Mouse (Mus musculus) layer of hippocampus, adult 2 months (tissue): ENCODE data around the gene Retn. TPM values are rescaled to one million over a fixed set of nuclear protein-coding genes. Genes with fewer than 3 reads are reported as not detected.

ENCODE experiments used
- DNase-seq, 2 experiments: peaks; one replicate each; pipeline ENCODE4 v3.0.0; 2022; ENCODE audit warnings: low spot score in 2 of 2
- H3K27ac ChIP-seq: fragments of 200-600 bp; 2 replicates; pipeline ENCODE4 v1.8.1; 2022
- H3K4me3 ChIP-seq: fragments of 200-600 bp; 2 replicates; pipeline ENCODE4 v1.8.1; 2022; ENCODE audit warnings: mild to moderate bottlenecking
- CTCF ChIP-seq: fragments of 200-600 bp; conservative IDR thresholded peaks from 2 replicates; pipeline ENCODE4 v1.8.1; 2022; ENCODE audit warnings: antibody characterized with exemption, mild to moderate bottlenecking, moderate library complexity
- long read RNA-seq, 2 experiments: library from polyadenylated mRNA; stranded (forward); transcript quantifications; one replicate each; pipeline ENCODE4 v2.0.0; 2021; ENCODE audit warnings: borderline mapping rate in 2 of 2
- total RNA-seq, 2 experiments: library from RNA; stranded (reverse); gene quantifications; 2 replicates each; pipeline ENCODE4 v1.2.3; 2021

Gene Retn
- 1 to 10 TPM in 1 of 2 experiments, under 1 TPM in 1; 0.67 to 1.1 TPM for total RNA-seq
- long read RNA-seq, experiment 1 = 0 reads
- long read RNA-seq, experiment 2, partial matches to known transcripts = 0 of 2 reads
- long read RNA-seq, experiment 2, other reads (novel, unspliced or antisense) = 2 of 2 reads

GRCm38 (mm10) chr8:3655526-3655925 is at the start of gene Retn:
TSS of gene Retn (plus strand) at chr8:3655770.
- Histone ChIP-seq H3K4me3 (no peak within 1 kb of the TSS), H3K27ac (no peak within 1 kb of the TSS)
- no peak for DNase-seq
- no peak for TF ChIP-seq CTCF

DNA sequence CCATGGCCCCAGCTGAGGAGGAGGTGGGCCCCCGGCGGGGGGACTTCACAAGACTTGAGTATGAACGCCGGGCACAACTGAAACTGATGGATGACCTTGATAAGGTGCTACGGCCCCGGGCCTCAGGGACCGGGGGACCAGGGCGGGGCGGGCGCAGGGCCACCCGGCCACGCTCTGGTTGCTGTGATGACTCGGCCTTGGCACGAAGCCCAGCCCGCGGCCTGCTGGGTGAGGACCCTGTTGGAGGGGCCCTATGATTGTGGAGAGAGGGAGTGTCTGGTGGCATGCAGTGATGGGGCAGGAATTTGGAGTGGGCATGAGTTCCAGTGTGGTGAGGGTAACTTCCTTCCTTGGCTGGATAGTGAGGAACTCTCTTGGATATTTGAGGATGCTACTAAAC is 49.0 kb upstream of the Retn start:
- H3K4me3 ChIP-seq = no peak overlapping the region
- no peak for DNase-seq
- no peak for TF ChIP-seq CTCF

DNA sequence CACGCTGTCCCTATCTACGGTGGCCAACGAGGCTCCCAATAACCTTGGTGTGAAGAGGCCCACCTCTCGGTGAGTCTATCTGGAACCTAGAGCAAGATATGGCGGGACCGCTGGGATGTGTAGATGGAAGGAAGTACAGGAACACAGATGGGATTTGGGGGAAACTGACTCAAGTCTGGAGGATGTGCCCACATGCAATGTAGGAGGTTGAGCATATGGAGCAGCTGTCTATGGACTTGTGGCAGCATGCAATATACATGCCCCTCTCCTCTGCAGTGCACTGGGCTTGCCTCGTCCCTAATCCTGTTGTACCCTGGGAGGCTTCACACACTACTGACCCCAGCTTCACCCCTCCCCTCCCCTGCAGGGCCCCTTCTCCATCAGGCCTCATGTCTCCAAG is 47.7 kb upstream of the Retn start:
- peak overlapping the region; percentile 60; the same call in 1 of the 2 replicates for H3K27ac ChIP-seq
- no peak for TF ChIP-seq CTCF
- H3K4me3 ChIP-seq = no peak overlapping the region
- peak in 1 of 2 experiments; percentile 61 for DNase-seq

More for the DNA sequence above, 49.0 kb upstream of the Retn start:
- H3K27ac ChIP-seq = no peak overlapping the region

- H3K27ac ChIP-seq = peak overlapping the region; percentile 60; the same call in 1 of the 2 replicates
- no peak overlapping the region for H3K4me3 ChIP-seq
- no peak for TF ChIP-seq CTCF
- DNase-seq = no peak
Measured at GRCm38 (mm10) chr8:3609046-3609815, 46.3 kb upstream of the Retn start.

DNA sequence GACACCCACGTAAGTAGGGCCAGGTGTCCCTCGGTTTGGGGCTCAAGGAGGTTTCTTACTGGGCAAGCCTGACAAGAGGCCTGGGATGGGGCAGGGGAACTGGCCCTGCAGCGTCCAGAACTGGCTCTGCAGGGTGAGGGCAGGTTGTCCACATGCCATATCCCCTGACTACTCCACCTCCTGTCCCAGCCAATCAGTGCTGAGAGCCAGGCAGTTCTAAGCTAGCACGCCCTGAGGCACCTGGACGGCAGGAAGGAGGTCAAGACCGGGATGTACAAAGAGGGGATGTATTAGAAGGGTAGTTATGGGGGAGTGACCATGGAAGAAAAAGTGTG is 45.8 kb upstream of the Retn start:
- no peak for DNase-seq
- no peak for TF ChIP-seq CTCF
- H3K4me3 ChIP-seq = no peak overlapping the region
- H3K27ac ChIP-seq = peak overlapping the region; percentile 60; the same call in 1 of the 2 replicates

GRCm38 (mm10) chr8:3621199-3621970 is 34.2 kb upstream of the Retn start, which contains the start of the genes Xab2 and Pet100:
TSS of gene Xab2 (minus strand) at chr8:3621316.
TSS of gene Pet100 (plus strand) at chr8:3621548.
- H3K27ac ChIP-seq = peak within 1 kb of the TSS; percentile 76

GRCm38 (mm10) chr8:3622119-3622518 is 33.5 kb upstream of the Retn start:
- DNase-seq = no peak
- TF ChIP-seq CTCF = no peak
- Histone ChIP-seq H3K27ac (no peak overlapping the region), H3K4me3 (no peak overlapping the region)

More at GRCm38 (mm10) chr8:3621199-3621970, 34.2 kb upstream of the Retn start, which contains the start of the genes Xab2 and Pet100:
- DNase-seq = peak; percentile 99
- H3K4me3 ChIP-seq = peak within 1 kb of the TSS; percentile 95
- TF ChIP-seq CTCF = no peak

DNA sequence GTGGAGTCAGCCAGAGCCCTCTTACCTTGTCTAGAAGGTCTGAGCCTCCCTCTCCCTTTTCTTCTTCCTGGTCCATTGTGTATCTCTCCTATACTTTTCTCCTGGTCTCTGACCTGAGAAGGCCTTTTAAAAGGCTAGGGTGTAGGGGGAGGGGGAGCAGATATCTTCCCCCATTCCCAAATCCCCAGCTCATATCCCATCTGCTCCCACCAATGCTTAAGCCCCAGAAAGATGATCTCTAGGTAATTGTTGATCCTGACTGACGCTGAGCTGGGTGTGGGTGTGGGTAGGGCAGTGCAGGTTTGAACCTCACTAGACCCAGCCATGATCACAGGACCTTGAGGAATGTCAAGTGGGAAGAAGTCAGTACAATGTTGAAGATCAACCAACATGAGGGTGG is 30.1 kb upstream of the Retn start, which contains the start of gene Pcp2:
Gene Pcp2, minus strand, starts transcription at position 101 of the 400 bp plus-strand sequence.
- H3K4me3 ChIP-seq = no peak within 1 kb of the TSS
- no peak for DNase-seq
- TF ChIP-seq CTCF = no peak

GRCm38 (mm10) chr8:3626971-3627370 is 28.6 kb upstream of the Retn start:
- no peak overlapping the region for H3K27ac ChIP-seq
- H3K4me3 ChIP-seq = no peak overlapping the region
- no peak for DNase-seq
- TF ChIP-seq CTCF = no peak

More for the DNA sequence above, 30.1 kb upstream of the Retn start, which contains the start of gene Pcp2:
- H3K27ac ChIP-seq = no peak within 1 kb of the TSS

GRCm38 (mm10) chr8:3628014-3628413 is 27.6 kb upstream of the Retn start:
- Histone ChIP-seq H3K27ac (no peak overlapping the region), H3K4me3 (no peak overlapping the region)
- TF ChIP-seq CTCF = peak; percentile 76
- DNase-seq = no peak

DNA sequence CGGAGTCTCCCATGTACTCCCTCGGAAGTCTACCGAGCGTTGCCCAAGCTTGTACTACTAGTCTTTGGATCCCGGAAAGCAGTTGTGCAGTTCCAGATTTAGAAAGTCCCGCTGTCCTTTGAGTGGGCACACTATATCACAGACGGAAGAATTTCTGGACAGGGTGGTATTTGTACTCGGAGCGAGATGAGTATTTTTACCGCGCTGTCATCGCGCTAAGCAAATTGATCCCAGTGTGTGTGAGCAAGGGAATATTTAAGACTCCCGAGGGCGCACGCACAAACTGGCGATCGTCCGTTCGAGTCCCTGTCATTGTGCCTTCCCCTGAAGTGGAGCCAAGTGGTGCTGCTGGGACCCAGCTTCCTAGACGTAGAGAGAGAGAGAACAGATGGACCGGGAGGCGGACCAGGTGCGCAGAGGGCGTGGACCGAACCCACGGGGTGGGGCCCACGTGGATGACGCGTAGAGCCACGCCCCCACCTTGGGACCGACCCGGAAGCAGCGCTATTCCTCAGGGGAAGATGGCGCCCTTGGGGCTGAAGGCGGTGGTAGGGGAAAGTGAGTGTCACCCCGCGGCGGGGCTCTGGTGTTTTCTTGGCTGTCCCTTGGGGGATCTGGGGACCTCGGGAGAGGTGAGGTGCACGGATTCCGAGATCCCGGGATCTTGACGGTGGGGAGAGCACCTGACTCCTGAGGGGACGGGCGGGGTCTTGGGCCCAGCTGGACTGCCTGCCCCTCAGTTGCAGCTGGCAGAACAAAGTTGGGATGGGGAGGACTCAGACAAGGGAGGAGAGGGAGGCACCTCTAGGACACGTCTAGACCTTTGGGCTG is 24.7 kb upstream of the Retn start, which contains the start of gene Stxbp2:
Gene Stxbp2, plus strand, starts transcription at position 309 of the 831 bp plus-strand sequence.
- H3K27ac ChIP-seq = peak within 1 kb of the TSS; percentile 20; the same call in 1 of the 2 replicates
- TF ChIP-seq CTCF = no peak
- peak within 1 kb of the TSS; percentile 52 for H3K4me3 ChIP-seq
- peak; percentile 74 to 77 for DNase-seq

DNA sequence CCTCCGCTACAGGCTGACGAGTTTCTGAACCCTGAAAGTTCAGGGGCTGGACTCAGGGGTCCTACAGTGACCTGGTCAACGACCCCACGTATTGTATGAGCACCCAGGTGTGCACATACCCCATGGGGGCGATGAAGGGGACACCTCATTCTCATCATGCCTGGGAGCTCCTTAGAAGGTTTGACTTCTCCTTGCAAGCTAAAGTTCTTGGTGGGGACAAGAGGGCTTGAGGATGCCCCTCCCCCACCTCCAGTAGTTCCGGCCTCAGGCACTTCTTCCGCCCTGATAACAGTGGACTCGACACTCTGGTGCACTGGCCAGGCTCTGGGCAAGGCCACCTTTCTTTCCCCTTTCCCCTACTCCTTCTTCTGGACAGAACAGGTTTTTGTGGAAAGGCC is 24.1 kb upstream of the Retn start:
- Histone ChIP-seq H3K4me3 (peak overlapping the region; percentile 52), H3K27ac (no peak overlapping the region)
- DNase-seq = no peak
- no peak for TF ChIP-seq CTCF
